Mouse (Mus musculus): ENCODE data around the gene Gm10964.

The Gm10964 gene

GRCm38 (mm10) chr3:103739329-103739728, at the start of gene Gm10964:
Gene Gm10964 (plus strand): TSS chr3:103739366.
- DNase-seq: no peak

- DNase-seq: no peak
Measured at GRCm38 (mm10) chr3:103690506-103690905, 48.7 kb upstream of the Gm10964 start.

DNA sequence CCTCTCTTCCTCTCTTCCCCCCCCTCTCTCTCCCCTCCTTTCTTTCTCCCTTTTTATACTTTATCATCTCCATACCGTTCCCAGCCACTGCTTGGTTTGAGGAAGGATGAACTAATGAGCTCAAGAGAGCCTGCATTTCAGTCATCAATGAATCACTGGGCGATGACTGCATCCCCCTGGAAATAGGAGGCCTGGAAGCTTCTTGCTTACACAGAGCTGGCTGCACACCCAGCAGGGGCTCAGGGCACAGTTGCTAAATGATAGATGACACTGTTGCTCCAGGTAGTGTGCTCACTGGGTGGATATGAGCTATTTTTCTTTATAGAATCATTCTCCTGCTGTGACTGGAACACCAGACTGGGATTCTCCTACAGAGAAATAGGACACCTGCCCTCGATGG, 43.6 kb upstream of the Gm10964 start:
- no peak for DNase-seq

DNA sequence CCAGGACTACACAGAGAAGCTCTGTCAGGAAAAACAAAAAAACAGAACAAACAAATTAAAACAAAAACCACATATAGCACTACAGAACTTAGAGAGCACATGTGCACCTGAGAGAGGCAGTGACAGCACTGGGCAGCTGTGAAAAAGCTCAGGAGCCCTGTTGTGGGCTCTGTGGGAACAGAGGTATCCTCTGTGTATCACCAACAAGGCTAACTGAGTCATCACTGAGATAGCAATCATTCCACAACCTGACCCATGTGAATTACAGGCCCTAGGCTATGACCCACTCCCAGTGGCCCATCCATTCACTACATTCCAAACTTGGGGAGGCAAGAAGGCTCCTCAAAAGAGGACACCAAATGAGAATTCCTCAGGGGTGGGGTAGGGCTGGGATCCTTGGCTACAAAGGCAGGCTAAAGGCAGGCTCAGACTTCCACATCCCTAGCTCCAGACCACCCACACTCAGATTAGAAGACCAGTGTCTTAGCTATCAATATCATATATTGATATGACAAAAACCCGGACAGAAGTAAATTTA, 42.7 kb upstream of the Gm10964 start:
- no peak for DNase-seq

DNA sequence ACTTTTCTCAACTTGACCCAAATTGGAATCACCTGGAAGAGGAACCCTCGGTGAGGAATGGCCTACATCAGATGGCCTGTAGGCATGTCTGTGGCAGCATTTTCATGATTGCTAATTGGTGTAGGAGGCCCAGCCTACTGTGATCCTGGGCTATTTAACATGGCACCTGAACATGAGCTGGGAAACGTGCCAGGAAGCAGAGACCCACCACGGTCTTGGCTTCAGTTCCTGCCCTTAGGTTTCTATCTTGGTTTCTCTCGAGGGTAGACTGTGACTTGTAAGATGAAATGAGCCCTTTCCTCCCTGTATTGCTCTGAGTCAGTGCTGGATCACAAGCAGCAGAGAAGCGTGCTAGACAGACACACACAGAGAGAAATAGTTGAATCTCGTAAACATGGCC, 34.5 kb upstream of the Gm10964 start:
- DNase-seq: no peak

- no peak for DNase-seq
Measured at GRCm38 (mm10) chr3:103705426-103705825, 33.7 kb upstream of the Gm10964 start.

DNA sequence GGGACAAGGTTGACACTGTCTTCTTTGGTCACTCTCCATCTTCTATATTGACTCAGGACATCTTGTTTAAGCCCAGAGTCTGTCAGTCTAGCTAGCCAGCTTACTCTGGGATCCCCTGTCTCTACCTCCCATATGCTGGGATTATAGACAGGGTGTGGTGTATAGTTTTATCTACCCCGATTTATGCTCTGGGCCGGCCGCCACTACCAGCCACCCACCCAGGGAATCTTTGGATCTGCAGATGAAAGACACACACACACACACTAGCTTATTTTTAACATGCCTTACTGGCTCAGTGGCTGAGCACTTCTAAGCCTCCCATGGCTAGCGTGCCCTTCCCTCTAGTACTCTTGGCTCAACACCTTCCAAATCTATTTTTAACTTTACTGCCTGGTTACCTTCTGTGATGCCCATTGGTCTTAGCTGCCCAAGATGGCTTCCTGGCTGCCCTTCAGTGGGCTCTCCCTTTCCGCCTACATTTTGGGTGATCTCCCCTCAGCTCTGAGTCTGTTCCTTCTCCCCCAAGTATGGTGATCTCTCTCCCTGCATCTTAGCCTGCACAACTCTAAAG, 29.6 kb upstream of the Gm10964 start:
- DNase-seq: no peak

- DNase-seq: no peak
Measured at GRCm38 (mm10) chr3:103712196-103712595, 27.0 kb upstream of the Gm10964 start.

DNA sequence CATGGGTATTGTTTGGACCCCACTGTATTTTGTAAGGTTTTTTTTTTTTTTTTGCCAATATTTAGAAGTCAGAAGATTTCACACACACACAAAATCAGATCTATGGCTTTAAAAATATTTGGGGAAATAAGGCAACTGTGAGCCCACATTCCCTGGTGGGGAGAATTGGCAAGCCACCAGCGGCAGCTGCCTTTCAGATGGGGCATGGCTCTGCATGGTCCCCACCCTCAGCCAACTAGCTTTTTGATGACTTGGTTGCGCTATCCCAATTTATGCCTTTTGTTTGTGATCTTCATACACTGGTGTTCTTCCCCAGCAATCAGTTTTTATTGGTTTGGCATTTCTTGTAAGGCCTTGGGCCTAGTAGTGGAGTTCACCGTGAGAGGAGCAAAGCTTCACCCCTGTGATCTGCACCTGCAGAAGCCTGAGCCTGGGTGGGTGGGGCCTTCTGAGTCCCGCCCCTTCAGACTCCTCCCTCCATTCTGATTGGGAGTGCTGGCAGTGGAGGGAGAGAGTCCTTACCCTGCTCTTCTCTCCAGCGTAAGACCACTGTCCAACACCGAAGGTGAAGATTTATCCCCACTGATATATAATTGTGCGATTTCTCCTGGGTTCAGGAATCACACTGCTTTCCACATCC, 24.8 kb upstream of the Gm10964 start:
- DNase-seq: no peak

GRCm38 (mm10) chr3:103714942-103715341, 24.2 kb upstream of the Gm10964 start:
- DNase-seq: no peak

- no peak for DNase-seq
Measured at GRCm38 (mm10) chr3:103715762-103716693, 23.1 kb upstream of the Gm10964 start.

- no peak for DNase-seq
Measured at GRCm38 (mm10) chr3:103716774-103717760, 22.1 kb upstream of the Gm10964 start.

DNA sequence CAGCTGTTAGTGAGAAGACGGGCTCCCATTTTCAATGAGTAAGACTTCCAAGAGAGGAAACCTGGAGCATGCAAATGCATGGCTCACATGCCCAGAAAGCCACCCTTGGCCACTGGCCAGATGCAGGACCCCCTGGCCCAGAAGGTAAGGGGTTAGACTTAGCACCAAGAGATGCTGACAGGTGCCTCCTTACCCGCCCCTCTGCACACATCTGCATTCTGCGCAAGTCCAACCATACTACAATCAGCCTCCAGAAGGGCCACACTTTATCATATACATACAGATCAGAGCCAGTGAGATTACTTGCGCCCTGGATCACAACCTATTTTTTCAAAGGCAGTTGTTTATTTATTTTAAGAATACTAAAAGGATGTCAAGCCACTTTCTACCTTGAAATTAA, 20.4 kb upstream of the Gm10964 start:
- DNase-seq: no peak

- no peak for DNase-seq
Measured at GRCm38 (mm10) chr3:103724137-103724536, 15.0 kb upstream of the Gm10964 start.

- DNase-seq: no peak
Measured at GRCm38 (mm10) chr3:103726642-103727041, 12.5 kb upstream of the Gm10964 start.

GRCm38 (mm10) chr3:103727813-103728326, 11.3 kb upstream of the Gm10964 start:
- no peak for DNase-seq

GRCm38 (mm10) chr3:103729850-103730249, 9.3 kb upstream of the Gm10964 start:
- no peak for DNase-seq

GRCm38 (mm10) chr3:103732116-103732515, 7.0 kb upstream of the Gm10964 start:
- no peak for DNase-seq

- no peak for DNase-seq
Measured at GRCm38 (mm10) chr3:103733176-103733575, 6.0 kb upstream of the Gm10964 start.

GRCm38 (mm10) chr3:103733799-103734695, 5.1 kb upstream of the Gm10964 start:
- DNase-seq: no peak
